Comparison of ENCODE assay signal across 13 mouse cellular contexts in genomic region chr13:30109001-30109600, GRCm38 (mm10). TPM values are rescaled to one million over a fixed set of nuclear protein-coding genes. Genes with fewer than 3 reads are reported as not detected.
DNase-seq lines count a peak whose midpoint lies in the region; ATAC-seq and TF ChIP-seq lines count a peak whose summit lies in the region.
"Had no signal": no experiment of that assay in that cellular context is flagged by ENCODE, and none has a peak within 500 bp of the region (broad histone marks: within the 10 kb centered on the region; RNA-seq: fewer than 3 reads in every experiment).

No protein-coding gene starts in this region.

- TF ChIP-seq CTCF in kidney, postnatal 0 days (IDR thresholded peaks at IDR 0.05; ENCODE audit: low read depth): no peak
- TF ChIP-seq CTCF in lung, postnatal 0 days (IDR thresholded peaks at IDR 0.05): no peak

- peak; percentile 94 for TF ChIP-seq EP300 in lung, postnatal 0 days (IDR thresholded peaks at IDR 0.05)

- no peak; the same call in 1 of the 2 replicates for ATAC-seq in kidney, postnatal 0 days (replicated peaks; ENCODE audit: low FRiP score, low read depth)
- peak; percentile 96 for ATAC-seq in lung, postnatal 0 days
- no peak for ATAC-seq in erythroblast, adult 5-6 weeks (replicated peaks; ENCODE audit: low FRiP score, poor library complexity, severe bottlenecking)
- ATAC-seq: forebrain, embryonic 16.5 days; liver, embryonic 12.5 days; midbrain, embryonic 15.5 days had no signal

- H3K9me3 ChIP-seq in kidney, postnatal 0 days (replicated peaks; ENCODE audit: low read length): no peaks in the 10 kb centered on the region
- no peaks in the 10 kb centered on the region for H3K9me3 ChIP-seq in lung, postnatal 0 days (ENCODE audit: low read length)
- H3K9me3 ChIP-seq: liver, embryonic 12.5 days; midbrain, embryonic 15.5 days had no signal

- intact Hi-C loops in gastrocnemius, postnatal 36 days (cut with DNase I): no loop called here

- WGBS in kidney, postnatal 0 days: 79% methylated on average over 4 of the region's 4 CpGs
- WGBS in lung, postnatal 0 days: 52% methylated on average over 4 of the region's 4 CpGs

- no peak overlapping the region for H3K4me3 ChIP-seq in kidney, postnatal 0 days (replicated peaks; ENCODE audit: low read depth, low read length)
- no peak overlapping the region for H3K4me3 ChIP-seq in lung, postnatal 0 days (ENCODE audit: low read depth, low read length)
- H3K4me3 ChIP-seq: liver, embryonic 12.5 days; midbrain, embryonic 15.5 days had no signal

- no peaks in the 10 kb centered on the region for H3K27me3 ChIP-seq in kidney, postnatal 0 days (ENCODE audit: insufficient read depth, low read length)
- no peaks in the 10 kb centered on the region for H3K27me3 ChIP-seq in lung, postnatal 0 days (replicated peaks; ENCODE audit: insufficient read depth, low read length)
- H3K27me3 ChIP-seq: liver, embryonic 12.5 days; midbrain, embryonic 15.5 days had no signal

- no peaks in the 10 kb centered on the region for H3K36me3 ChIP-seq in kidney, postnatal 0 days (ENCODE audit: insufficient read depth, low read length)
- H3K36me3 ChIP-seq in lung, postnatal 0 days (ENCODE audit: insufficient read depth, low read length): no peaks in the 10 kb centered on the region
- H3K36me3 ChIP-seq: liver, embryonic 12.5 days; midbrain, embryonic 15.5 days had no signal

- H3K27ac ChIP-seq in kidney, postnatal 0 days: no peak overlapping the region
- no peak overlapping the region for H3K27ac ChIP-seq in lung, postnatal 0 days (ENCODE audit: low read length)
- H3K27ac ChIP-seq: liver, embryonic 12.5 days; midbrain, embryonic 15.5 days had no signal

- no peaks in the 10 kb centered on the region for H3K4me1 ChIP-seq in kidney, postnatal 0 days (replicated peaks; ENCODE audit: insufficient read depth, low read length)
- H3K4me1 ChIP-seq in lung, postnatal 0 days (ENCODE audit: insufficient read depth, low read depth, low read length): no peaks in the 10 kb centered on the region
- H3K4me1 ChIP-seq: liver, embryonic 12.5 days; midbrain, embryonic 15.5 days had no signal

- peak; percentile 16 for DNase-seq in kidney, postnatal 0 days (ENCODE audit: low spot score)
- no peak for DNase-seq in kidney, postnatal 14 days
- DNase-seq in 3134 (ENCODE audit: extremely low read depth, insufficient read length, low spot score): peak; percentile 12
- DNase-seq in brain, adult 2 months (ENCODE audit: low read depth, low spot score): peak; percentile 54
- DNase-seq in lung, postnatal 0 days (ENCODE audit: low spot score): peak; percentile 95
- no peak for DNase-seq in cerebellum, postnatal 36 days
- no peak for DNase-seq in gastrocnemius, postnatal 36 days
- DNase-seq: cerebellum, postnatal 10 days; heart, adult 18-20 months had no signal

- H3K4me2 ChIP-seq in kidney, postnatal 0 days (ENCODE audit: low read length): no peak overlapping the region
- H3K4me2 ChIP-seq in lung, postnatal 0 days (replicated peaks; ENCODE audit: low read depth, low read length): no peak overlapping the region
- H3K4me2 ChIP-seq: liver, embryonic 12.5 days; midbrain, embryonic 15.5 days had no signal

- H3K9ac ChIP-seq in kidney, postnatal 0 days (ENCODE audit: low read depth, low read length): no peak overlapping the region
- H3K9ac ChIP-seq in lung, postnatal 0 days (replicated peaks; ENCODE audit: low read depth): no peak overlapping the region
- H3K9ac ChIP-seq: liver, embryonic 12.5 days; midbrain, embryonic 15.5 days had no signal

RNA-seq across cellular contexts. Expression of gene Mboat1, which starts 27.2 kb away (rescaled TPM):
- polyA plus RNA-seq in kidney, postnatal 0 days (2015; fragmentation: Nextera tagmentation; extraction: Ambion mirVana): 27.7 and 29.2 TPM in 2 replicates
- 18.6 and 20.6 TPM in 2 replicates for polyA plus RNA-seq in lung, postnatal 0 days (2015; fragmentation: Nextera tagmentation; extraction: Ambion mirVana)
- 1 to 10 TPM; 1.5 TPM for total RNA-seq in gastrocnemius, postnatal 36 days (2021)
- 5.6 TPM in 1 of 2 replicates, not detected in the other for total RNA-seq in erythroblast, adult 5-6 weeks (2015; ENCODE audit: low replicate concordance)
- 0.84 and 2.3 TPM in 2 replicates for total RNA-seq in erythroblast, adult 5-6 weeks (2017; ENCODE audit: low replicate concordance)

Comparison
In these comparisons a context has a peak if more than half of its experiments do, and no peak if none do; other contexts are left out.
1. DNase-seq: peak in kidney, postnatal 0 days (single experiment), 3134 (single experiment), brain, adult 2 months (single experiment) and lung, postnatal 0 days (single experiment); none in kidney, postnatal 14 days (single experiment), cerebellum, postnatal 36 days (0 of 2) and gastrocnemius, postnatal 36 days (0 of 2).